Mouse (Mus musculus): ENCODE results near the gene Pcsk4. TPM values are rescaled to one million over a fixed set of nuclear protein-coding genes. Genes with fewer than 3 reads are reported as not detected.

Pcsk4 gene
- polyA plus RNA-seq, 1 experiment from 2014 or later: 8.1 TPM

- 20% methylated on average over 14 of the region's 14 CpGs for WGBS
- peak overlapping the region; percentile 87; the same call in 1 of the 2 replicates for H3K27ac ChIP-seq
Measured at GRCm38 (mm10) chr10:80293325-80293724, 36.0 kb downstream of the Pcsk4 start.

GRCm38 (mm10) chr10:80292251-80293146, 36.8 kb downstream of the Pcsk4 start, which contains the start of gene Rps15:
Gene Rps15, plus strand, starts transcription at chr10:80292453.
- peak within 1 kb of the TSS; percentile 87 for H3K27ac ChIP-seq
- peak within 1 kb of the TSS; percentile 98 for H3K9ac ChIP-seq
- peaks cover 4% of the 10 kb centered on the region for H3K27me3 ChIP-seq (replicated peaks)
- H3K36me3 ChIP-seq: peaks cover 19% of the 10 kb centered on the region
- peak; percentile 90 for ATAC-seq
- 0% methylated on average over 72 of the region's 72 CpGs for WGBS
- H3K4me1 ChIP-seq (replicated peaks): peaks cover 25% of the 10 kb centered on the region
- H3K4me2 ChIP-seq (replicated peaks): peak within 1 kb of the TSS; percentile 75
- no peaks in the 10 kb centered on the region for H3K9me3 ChIP-seq
- H3K4me3 ChIP-seq (replicated peaks): peak within 1 kb of the TSS; percentile 88

More at GRCm38 (mm10) chr10:80293325-80293724, 36.0 kb downstream of the Pcsk4 start:
- no peak for ATAC-seq
- Histone ChIP-seq H3K36me3 (peaks cover 13% of the 10 kb centered on the region), H3K9ac (peak overlapping the region; percentile 98), H3K27me3 (replicated peaks) (peaks cover 12% of the 10 kb centered on the region), H3K4me3 (replicated peaks) (peak overlapping the region; percentile 88), H3K9me3 (no peaks in the 10 kb centered on the region), H3K4me2 (replicated peaks) (peak overlapping the region; percentile 75), H3K4me1 (replicated peaks) (peaks cover 22% of the 10 kb centered on the region)

DNA sequence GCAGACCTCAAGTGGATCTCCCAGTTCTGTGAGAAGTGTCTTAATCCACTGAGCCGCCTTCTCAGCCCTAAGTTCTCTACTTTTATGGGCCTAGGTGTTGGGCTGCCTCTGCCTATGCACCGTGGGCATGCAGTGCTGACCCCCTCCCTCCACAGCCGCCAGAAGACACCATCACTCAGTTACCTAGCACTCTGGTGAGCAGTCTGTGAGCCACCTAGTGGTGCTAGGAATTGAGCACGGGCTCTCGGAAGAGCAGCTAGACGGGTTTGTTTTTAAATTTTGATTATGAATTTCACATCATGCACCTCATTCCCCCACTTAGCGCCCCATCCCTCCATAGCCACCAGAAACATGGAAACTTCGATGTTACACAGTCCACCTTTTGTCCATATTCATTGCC, 40.6 kb downstream of the Pcsk4 start:
- Histone ChIP-seq H3K4me1 (replicated peaks) (peaks cover 10% of the 10 kb centered on the region), H3K27ac (0 out of 2 replicates have a peak overlapping the region, but pooled peaks have one; percentile 13), H3K9ac (no peak overlapping the region), H3K36me3 (peaks cover 36% of the 10 kb centered on the region), H3K9me3 (no peaks in the 10 kb centered on the region), H3K27me3 (replicated peaks) (no peaks in the 10 kb centered on the region), H3K4me3 (replicated peaks) (no peak overlapping the region), H3K4me2 (replicated peaks) (no peak overlapping the region)
- 55% methylated on average over 8 of the region's 8 CpGs for WGBS
- no peak for ATAC-seq

DNA sequence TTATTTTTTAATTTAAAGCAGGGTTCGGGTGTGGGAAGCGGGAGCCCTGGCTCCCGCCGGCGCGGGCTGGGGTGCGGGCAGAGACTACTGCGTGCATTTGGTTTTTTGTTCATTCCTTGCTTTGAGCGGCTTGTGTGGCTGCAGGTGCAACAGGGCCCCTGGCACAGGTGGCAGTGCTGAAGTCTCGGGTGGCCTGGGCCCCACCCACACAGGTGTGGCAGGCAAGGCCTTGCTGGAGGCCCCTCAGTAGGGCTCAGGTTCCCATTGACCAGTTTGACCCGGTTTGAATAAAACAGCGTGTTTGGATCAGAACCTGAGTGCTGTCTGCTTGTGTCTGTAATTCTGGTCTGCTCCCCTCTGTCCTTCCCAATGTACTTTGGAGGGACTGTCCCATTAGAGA, 41.2 kb downstream of the Pcsk4 start:
- H3K27me3 ChIP-seq (replicated peaks): no peaks in the 10 kb centered on the region
- H3K36me3 ChIP-seq: peaks cover 42% of the 10 kb centered on the region
- no peak overlapping the region for H3K4me3 ChIP-seq (replicated peaks)
- peaks cover 4% of the 10 kb centered on the region; the same call in 1 of the 2 replicates for H3K4me1 ChIP-seq (replicated peaks)
- 87% methylated on average over 12 of the region's 12 CpGs for WGBS
- H3K9me3 ChIP-seq: no peaks in the 10 kb centered on the region
- H3K27ac ChIP-seq: 0 out of 2 replicates have a peak overlapping the region, but pooled peaks have one; percentile 13
- no peak overlapping the region for H3K9ac ChIP-seq
- no peak overlapping the region for H3K4me2 ChIP-seq (replicated peaks)
- ATAC-seq: no peak

DNA sequence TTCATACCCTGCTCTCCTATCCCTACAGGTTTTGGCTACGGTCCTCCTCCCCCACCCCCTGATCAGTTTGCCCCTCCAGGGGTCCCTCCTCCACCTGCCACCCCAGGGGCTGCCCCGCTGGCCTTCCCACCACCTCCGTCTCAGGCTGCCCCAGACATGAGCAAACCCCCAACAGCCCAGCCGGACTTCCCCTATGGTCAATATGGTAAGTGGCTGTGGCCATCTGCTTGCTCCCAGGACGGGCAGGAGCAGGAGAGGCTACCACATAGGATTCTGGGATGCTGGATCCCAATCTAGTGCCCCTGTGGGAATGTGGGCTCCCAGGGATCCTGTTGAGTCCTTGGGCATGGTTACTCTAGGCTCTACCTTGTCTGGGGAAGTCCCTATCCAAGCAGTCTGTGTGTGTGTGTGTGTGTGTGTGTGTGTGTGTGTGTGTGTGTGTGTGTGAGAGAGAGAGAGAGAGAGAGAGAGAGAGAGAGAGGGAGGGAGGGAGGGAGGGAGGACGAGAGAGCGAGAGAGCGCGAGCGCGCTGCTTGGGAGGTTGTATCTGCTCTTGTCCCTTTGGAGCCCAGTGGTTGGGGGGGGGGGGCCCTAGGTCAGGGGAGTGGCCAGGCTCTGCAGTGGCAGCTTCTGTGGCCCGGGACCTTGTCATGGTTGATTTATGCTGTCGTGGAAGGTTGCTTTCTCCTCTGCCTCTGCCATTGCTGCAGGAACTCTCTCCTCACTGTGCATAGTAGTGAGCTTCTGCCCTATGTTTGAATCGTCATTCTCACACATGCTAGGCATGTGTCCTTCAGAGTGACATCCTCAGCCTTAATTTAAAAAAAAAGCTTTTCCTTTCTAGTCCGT, 43.9 kb downstream of the Pcsk4 start:
- Histone ChIP-seq H3K4me3 (replicated peaks) (no peak overlapping the region), H3K9ac (no peak overlapping the region), H3K4me2 (replicated peaks) (no peak overlapping the region), H3K27ac (no peak overlapping the region), H3K4me1 (replicated peaks) (peaks cover 7% of the 10 kb centered on the region), H3K9me3 (no peaks in the 10 kb centered on the region), H3K36me3 (peaks cover 48% of the 10 kb centered on the region), H3K27me3 (replicated peaks) (no peaks in the 10 kb centered on the region)
- 67% methylated on average over 9 of the region's 15 CpGs for WGBS
- ATAC-seq: no peak

GRCm38 (mm10) chr10:80282481-80283441, 46.5 kb downstream of the Pcsk4 start:
- Histone ChIP-seq H3K9me3 (no peaks in the 10 kb centered on the region), H3K27ac (0 out of 2 replicates have a peak overlapping the region, but pooled peaks have one; percentile 36), H3K4me2 (replicated peaks) (no peak overlapping the region), H3K36me3 (peaks cover 67% of the 10 kb centered on the region), H3K4me3 (replicated peaks) (no peak overlapping the region), H3K4me1 (replicated peaks) (peaks cover 4% of the 10 kb centered on the region), H3K9ac (no peak overlapping the region), H3K27me3 (replicated peaks) (no peaks in the 10 kb centered on the region)
- ATAC-seq: peak; percentile 24; the same call in 1 of the 2 replicates
- 76% methylated on average over 20 of the region's 20 CpGs for WGBS

GRCm38 (mm10) chr10:80281921-80282371, 47.4 kb downstream of the Pcsk4 start:
- peak overlapping the region; percentile 36; the same call in 1 of the 2 replicates for H3K27ac ChIP-seq
- ATAC-seq: 0 out of 2 replicates have a peak, but pooled peaks have one; percentile 2

DNA sequence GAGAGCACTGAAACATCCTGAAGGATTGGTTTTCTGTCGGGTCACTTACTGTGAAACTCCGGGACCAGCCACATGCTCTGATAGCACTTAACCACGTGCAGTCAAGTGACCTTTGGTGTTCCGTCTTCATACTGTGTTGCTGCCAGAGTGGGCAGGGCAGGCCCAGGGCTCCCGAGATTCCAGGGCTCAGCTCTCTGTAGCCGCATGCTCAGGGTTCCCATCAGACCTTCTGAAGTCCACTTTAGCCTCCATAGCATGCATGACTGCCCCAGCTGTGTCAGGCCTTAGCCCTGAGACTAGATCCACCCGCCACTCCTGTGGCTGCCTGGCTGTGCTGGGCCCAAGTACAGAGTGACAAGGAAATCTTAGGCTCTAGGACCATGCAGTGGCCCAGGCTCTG, 48.0 kb downstream of the Pcsk4 start:
- Histone ChIP-seq H3K27me3 (replicated peaks) (no peaks in the 10 kb centered on the region), H3K27ac (peak overlapping the region; percentile 36; the same call in 1 of the 2 replicates), H3K4me1 (replicated peaks) (peaks cover 4% of the 10 kb centered on the region), H3K36me3 (peaks cover 70% of the 10 kb centered on the region), H3K4me2 (replicated peaks) (no peak overlapping the region), H3K9ac (0 out of 2 replicates have a peak overlapping the region, but pooled peaks have one; percentile 28), H3K9me3 (no peaks in the 10 kb centered on the region), H3K4me3 (replicated peaks) (no peak overlapping the region)
- WGBS: 67% methylated on average over 7 of the region's 7 CpGs
- peak; percentile 42 for ATAC-seq

More at GRCm38 (mm10) chr10:80281921-80282371, 47.4 kb downstream of the Pcsk4 start:
- Histone ChIP-seq H3K9me3 (no peaks in the 10 kb centered on the region), H3K36me3 (peaks cover 71% of the 10 kb centered on the region), H3K4me2 (replicated peaks) (no peak overlapping the region), H3K4me1 (replicated peaks) (peaks cover 4% of the 10 kb centered on the region), H3K4me3 (replicated peaks) (no peak overlapping the region), H3K27me3 (replicated peaks) (no peaks in the 10 kb centered on the region), H3K9ac (no peak overlapping the region)
- WGBS: 73% methylated on average over 8 of the region's 8 CpGs

GRCm38 (mm10) chr10:80279273-80279672, 50.0 kb downstream of the Pcsk4 start:
- no peaks in the 10 kb centered on the region for H3K27me3 ChIP-seq (replicated peaks)
- H3K4me3 ChIP-seq (replicated peaks): no peak overlapping the region
- peaks cover 57% of the 10 kb centered on the region for H3K36me3 ChIP-seq
- no peak overlapping the region for H3K4me2 ChIP-seq (replicated peaks)
- no peak for ATAC-seq
- H3K9ac ChIP-seq: no peak overlapping the region
- peaks cover 4% of the 10 kb centered on the region for H3K4me1 ChIP-seq (replicated peaks)
- H3K9me3 ChIP-seq: no peaks in the 10 kb centered on the region
- no peak overlapping the region for H3K27ac ChIP-seq
- WGBS: 94% methylated on average over 12 of the region's 12 CpGs

- Histone ChIP-seq H3K27ac (no peak overlapping the region), H3K9ac (no peak overlapping the region), H3K4me3 (replicated peaks) (no peak overlapping the region), H3K9me3 (no peaks in the 10 kb centered on the region), H3K4me2 (replicated peaks) (no peak overlapping the region), H3K4me1 (replicated peaks) (peaks cover 4% of the 10 kb centered on the region), H3K27me3 (replicated peaks) (no peaks in the 10 kb centered on the region), H3K36me3 (peaks cover 52% of the 10 kb centered on the region)
- 93% methylated on average over 9 of the region's 9 CpGs for WGBS
- ATAC-seq: no peak
Measured at GRCm38 (mm10) chr10:80278390-80278789, 50.9 kb downstream of the Pcsk4 start.

DNA sequence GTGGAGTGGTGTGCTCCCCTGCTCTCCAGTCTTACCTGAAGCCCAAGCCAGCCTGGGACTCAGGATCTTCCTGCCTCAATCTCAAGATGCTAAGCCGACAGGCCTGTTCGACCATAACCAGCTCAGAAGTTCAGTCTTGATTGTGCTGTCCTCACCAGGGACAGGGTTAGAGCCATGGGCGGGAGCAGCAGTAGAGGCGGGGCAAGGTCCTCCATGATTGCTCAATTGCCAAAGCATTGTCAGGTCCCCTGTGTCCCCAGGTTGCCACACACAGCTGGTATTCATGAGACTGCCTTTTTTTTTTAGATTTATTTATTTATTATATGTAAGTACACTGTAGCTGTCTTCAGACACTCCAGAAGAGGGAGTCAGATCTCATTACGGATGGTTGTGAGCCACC, 53.1 kb downstream of the Pcsk4 start:
- no peak overlapping the region for H3K27ac ChIP-seq
- H3K36me3 ChIP-seq: peaks cover 46% of the 10 kb centered on the region
- ATAC-seq: peak; percentile 38; the same call in 1 of the 2 replicates
- H3K4me3 ChIP-seq (replicated peaks): no peak overlapping the region
- H3K4me1 ChIP-seq (replicated peaks): peaks cover 7% of the 10 kb centered on the region
- no peak overlapping the region for H3K4me2 ChIP-seq (replicated peaks)
- WGBS: 82% methylated on average over 5 of the region's 5 CpGs
- H3K9ac ChIP-seq: no peak overlapping the region
- H3K9me3 ChIP-seq: no peaks in the 10 kb centered on the region
- no peaks in the 10 kb centered on the region for H3K27me3 ChIP-seq (replicated peaks)

Measured in intestine, embryonic 15.5 days (tissue).